Mouse (Mus musculus) embryonic facial prominence, embryonic 12.5 days (tissue): ENCODE data around the gene Adamts18. TPM values are rescaled to one million over a fixed set of nuclear protein-coding genes. Genes with fewer than 3 reads are reported as not detected.

Experiments
- ATAC-seq: fragments of 200-750 bp; cut with Nextera tagmentation; 2 replicates; pipeline ENCODE4 v1.8.0; 2017; ENCODE audit not compliant: insufficient number of reproducible peaks, insufficient read depth, low FRiP score, low TSS enrichment
- H3K27ac ChIP-seq: fragments of 300-500 bp; sonication (generic); 2 replicates; pipeline ENCODE4 v1.5.1; 2016; ENCODE audit warnings: mild to moderate bottlenecking
- H3K27me3 ChIP-seq: fragments of 300-500 bp; sonication (generic); 2 replicates; pipeline ENCODE4 v1.6.1; 2016; ENCODE audit warnings: mild to moderate bottlenecking, moderate library complexity
- H3K36me3 ChIP-seq: fragments of 300-500 bp; sonication (generic); 2 replicates; pipeline ENCODE4 v1.6.1; 2016; ENCODE audit warnings: mild to moderate bottlenecking
- H3K4me1 ChIP-seq: fragments of 300-500 bp; sonication (generic); 2 replicates; pipeline ENCODE4 v1.6.1; 2016
- H3K4me2 ChIP-seq: fragments of 300-500 bp; sonication (generic); replicated peaks from 2 replicates; pipeline ENCODE4 v1.6.1; 2016; ENCODE audit warnings: mild to moderate bottlenecking, moderate library complexity
- H3K4me3 ChIP-seq: fragments of 300-500 bp; sonication (generic); 2 replicates; pipeline ENCODE4 v1.5.1; 2016; ENCODE audit warnings: mild to moderate bottlenecking
- H3K9ac ChIP-seq: fragments of 300-500 bp; sonication (generic); 2 replicates; pipeline ENCODE4 v1.6.1; 2016; ENCODE audit warnings: mild to moderate bottlenecking, moderate library complexity
- H3K9me3 ChIP-seq: fragments of 300-500 bp; sonication (generic); 2 replicates; pipeline ENCODE4 v1.6.1; 2016; ENCODE audit warnings: mild to moderate bottlenecking, moderate library complexity
- WGBS: fragments of 180-500 bp; shearing (Covaris S2); methylation state at CpG from one replicate; pipeline ENCODE4 v1.1.7; 2016; 5-methylcytosine and 5-hydroxymethylcytosine counted together
- polyA plus RNA-seq: library from polyadenylated mRNA; unstranded; fragments of >200 nt; fragmentation: Nextera tagmentation; extraction: Ambion mirVana; gene quantifications from 2 replicates; pipeline ENCODE4 v1.2.1, GENCODE M21; 2016

The Adamts18 gene
- polyA plus RNA-seq, 1 experiment from 2014 or later: 7.2 TPM

GRCm38 (mm10) chr8:113653151-113653550 is 195.4 kb downstream of the Adamts18 start:
- H3K27ac ChIP-seq: no peak overlapping the region
- no peaks in the 10 kb centered on the region for H3K4me1 ChIP-seq
- ATAC-seq: no peak
- no peak overlapping the region for H3K4me3 ChIP-seq
- H3K9ac ChIP-seq: no peak overlapping the region
- no peaks in the 10 kb centered on the region; the same call in 1 of the 2 replicates for H3K27me3 ChIP-seq
- H3K9me3 ChIP-seq: no peaks in the 10 kb centered on the region
- no peaks in the 10 kb centered on the region for H3K36me3 ChIP-seq
- 52% methylated on average over 4 of the region's 4 CpGs for WGBS
- H3K4me2 ChIP-seq: no peak overlapping the region

GRCm38 (mm10) chr8:113652450-113652849 is 196.1 kb downstream of the Adamts18 start:
- 87% methylated on average over 11 of the region's 12 CpGs for WGBS
- Histone ChIP-seq H3K36me3 (no peaks in the 10 kb centered on the region), H3K4me1 (no peaks in the 10 kb centered on the region), H3K27me3 (no peaks in the 10 kb centered on the region; the same call in 1 of the 2 replicates), H3K27ac (no peak overlapping the region), H3K4me2 (no peak overlapping the region), H3K9me3 (no peaks in the 10 kb centered on the region), H3K4me3 (no peak overlapping the region), H3K9ac (no peak overlapping the region)
- ATAC-seq: no peak

Other genes with a start within 250 kb of the Adamts18 start
- gene Mon1b, start 213.2 kb downstream of the Adamts18 start, polyA plus RNA-seq: 6.6 and 7.0 TPM in 2 replicates
- gene Syce1l, start 205.5 kb downstream of the Adamts18 start, polyA plus RNA-seq: not detected in 2 replicates